Mouse (Mus musculus): ENCODE measurements around the gene Dnlz. TPM values are rescaled to one million over a fixed set of nuclear protein-coding genes. Genes with fewer than 3 reads are reported as not detected.

Dnlz gene
- 29.1 and 32.1 TPM in 2 replicates for polyA plus RNA-seq (2014; fragmentation: Nextera tagmentation; extraction: Ambion mirVana)

- H3K4me2 ChIP-seq, result peak within 1 kb of the TSS; percentile 98
- peaks cover 38% of the 10 kb centered on the region for H3K36me3 ChIP-seq (ENCODE audit: insufficient read depth)
- DNase-seq (peak; percentile 97), ATAC-seq (ENCODE audit: insufficient read depth) (peak; percentile 74)
- H3K27ac ChIP-seq (ENCODE audit: low read depth), result peak within 1 kb of the TSS; percentile 91
- no peaks in the 10 kb centered on the region for H3K27me3 ChIP-seq (ENCODE audit: insufficient read depth, low read length)
- peak within 1 kb of the TSS; percentile 80 for H3K4me3 ChIP-seq (ENCODE audit: low read depth, low read length)
- H3K9ac ChIP-seq, result peak within 1 kb of the TSS; percentile 94
- peaks cover 14% of the 10 kb centered on the region; the same call in 1 of the 2 replicates for H3K4me1 ChIP-seq (ENCODE audit: insufficient read depth)
- 2% methylated on average over 62 of the region's 62 CpGs for WGBS
- no peaks in the 10 kb centered on the region for H3K9me3 ChIP-seq (ENCODE audit: low read depth, low read length)
- TF ChIP-seq CTCF (IDR thresholded peaks at IDR 0.05; ENCODE audit: low read depth), result peak; percentile 80
Measured at GRCm38 (mm10) chr2:26351358-26352290, at the start of gene Dnlz. Dnlz (minus strand) TSS chr2:26352110.

DNA sequence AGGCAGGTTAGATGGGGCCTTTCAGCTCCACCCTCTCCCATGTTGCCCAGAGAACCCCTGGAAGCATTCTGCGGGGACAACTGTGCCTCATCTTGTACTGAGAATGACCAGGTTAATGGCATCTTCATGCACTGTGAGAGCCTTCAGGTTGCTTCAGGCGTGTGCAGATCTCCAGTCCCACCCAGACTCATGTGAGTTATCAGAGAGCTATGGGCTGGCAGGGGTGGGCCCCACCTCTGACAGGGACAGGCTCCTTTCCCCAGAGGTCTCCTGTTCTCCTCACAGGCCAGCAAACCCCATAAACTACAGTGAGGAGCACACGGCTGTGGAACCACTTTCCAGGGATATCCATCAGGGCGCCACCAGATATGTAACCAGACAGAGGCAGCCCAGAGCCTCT lies 49.1 kb upstream of the Dnlz start:
- DNase-seq (no peak), ATAC-seq (ENCODE audit: insufficient read depth) (no peak)
- H3K4me1 ChIP-seq (ENCODE audit: insufficient read depth), result no peaks in the 10 kb centered on the region
- H3K36me3 ChIP-seq (ENCODE audit: insufficient read depth), result peaks cover 72% of the 10 kb centered on the region
- H3K27ac ChIP-seq (ENCODE audit: low read depth), result no peak overlapping the region
- no peak overlapping the region for H3K4me3 ChIP-seq (ENCODE audit: low read depth, low read length)
- no peak overlapping the region for H3K9ac ChIP-seq
- no peak overlapping the region for H3K4me2 ChIP-seq
- no peaks in the 10 kb centered on the region for H3K27me3 ChIP-seq (ENCODE audit: insufficient read depth, low read length)
- H3K9me3 ChIP-seq (ENCODE audit: low read depth, low read length), result no peaks in the 10 kb centered on the region
- WGBS, result 78% methylated on average over 4 of the region's 4 CpGs
- no peak for TF ChIP-seq CTCF (IDR thresholded peaks at IDR 0.05; ENCODE audit: low read depth)

GRCm38 (mm10) chr2:26400296-26400695 lies 48.4 kb upstream of the Dnlz start:
- DNase-seq, result no peak
- Histone ChIP-seq H3K27me3 (ENCODE audit: insufficient read depth, low read length) (no peaks in the 10 kb centered on the region), H3K4me2 (no peak overlapping the region), H3K9ac (no peak overlapping the region), H3K36me3 (ENCODE audit: insufficient read depth) (peaks cover 80% of the 10 kb centered on the region), H3K9me3 (ENCODE audit: low read depth, low read length) (no peaks in the 10 kb centered on the region), H3K27ac (ENCODE audit: low read depth) (no peak overlapping the region), H3K4me3 (ENCODE audit: low read depth, low read length) (no peak overlapping the region), H3K4me1 (ENCODE audit: insufficient read depth) (no peaks in the 10 kb centered on the region)
- WGBS, result 76% methylated on average over 5 of the region's 5 CpGs
- no peak for ATAC-seq (ENCODE audit: insufficient read depth)
- no peak for TF ChIP-seq CTCF (IDR thresholded peaks at IDR 0.05; ENCODE audit: low read depth)

DNA sequence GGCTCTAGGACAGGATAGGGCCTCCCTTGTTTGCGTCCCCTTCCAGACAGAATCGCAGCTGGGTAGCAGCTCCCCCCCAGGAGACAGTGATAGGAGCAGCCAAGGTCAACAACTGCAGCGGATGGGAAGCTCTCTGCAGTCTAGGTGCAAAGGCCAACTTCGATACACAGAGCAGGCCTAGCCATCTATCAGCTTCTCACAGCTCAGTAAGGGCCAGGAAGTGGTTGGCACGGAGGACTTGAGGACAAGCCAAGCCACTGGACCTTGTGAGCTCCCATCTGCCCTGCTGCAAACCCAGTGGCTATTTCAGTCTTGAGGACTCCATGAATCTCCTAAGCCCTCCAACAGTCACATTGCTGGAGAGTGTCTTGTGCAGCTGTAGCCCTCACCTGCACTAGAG lies 47.7 kb upstream of the Dnlz start:
- Histone ChIP-seq H3K4me1 (ENCODE audit: insufficient read depth) (no peaks in the 10 kb centered on the region), H3K27ac (ENCODE audit: low read depth) (no peak overlapping the region), H3K27me3 (ENCODE audit: insufficient read depth, low read length) (no peaks in the 10 kb centered on the region), H3K36me3 (ENCODE audit: insufficient read depth) (peaks cover 86% of the 10 kb centered on the region), H3K4me3 (ENCODE audit: low read depth, low read length) (no peak overlapping the region), H3K4me2 (no peak overlapping the region), H3K9ac (no peak overlapping the region), H3K9me3 (ENCODE audit: low read depth, low read length) (no peaks in the 10 kb centered on the region)
- no peak for TF ChIP-seq CTCF (IDR thresholded peaks at IDR 0.05; ENCODE audit: low read depth)
- ATAC-seq (ENCODE audit: insufficient read depth) (no peak), DNase-seq (no peak)
- 68% methylated on average over 5 of the region's 5 CpGs for WGBS

DNA sequence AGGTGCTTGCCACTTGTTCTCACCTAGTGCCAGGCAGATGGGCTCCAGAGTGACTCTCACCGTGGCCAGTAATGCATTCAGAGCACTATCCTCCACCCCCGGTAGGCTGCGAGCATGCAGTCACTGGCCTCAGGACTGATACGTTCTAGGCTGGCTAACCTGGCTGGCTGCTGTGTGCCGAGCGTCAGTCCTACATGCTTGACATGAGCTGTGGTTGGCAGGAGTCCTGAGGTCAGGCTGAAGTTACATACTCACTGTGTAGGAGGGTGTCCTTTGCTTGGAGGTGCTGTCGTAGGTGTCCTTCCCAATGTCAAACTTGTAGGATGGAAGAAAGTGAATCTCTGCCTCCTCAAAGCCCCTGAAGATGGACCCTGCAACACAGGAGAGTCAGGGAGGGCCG lies 47.1 kb upstream of the Dnlz start:
- Histone ChIP-seq H3K36me3 (ENCODE audit: insufficient read depth) (peaks cover 93% of the 10 kb centered on the region), H3K4me2 (no peak overlapping the region), H3K27ac (ENCODE audit: low read depth) (no peak overlapping the region), H3K9me3 (ENCODE audit: low read depth, low read length) (no peaks in the 10 kb centered on the region), H3K4me3 (ENCODE audit: low read depth, low read length) (no peak overlapping the region), H3K27me3 (ENCODE audit: insufficient read depth, low read length) (no peaks in the 10 kb centered on the region), H3K4me1 (ENCODE audit: insufficient read depth) (no peaks in the 10 kb centered on the region), H3K9ac (no peak overlapping the region)
- TF ChIP-seq CTCF (IDR thresholded peaks at IDR 0.05; ENCODE audit: low read depth), result no peak
- 85% methylated on average over 8 of the region's 8 CpGs for whole genome bisulfite sequencing
- ATAC-seq (ENCODE audit: insufficient read depth) (no peak), DNase-seq (no peak)

DNA sequence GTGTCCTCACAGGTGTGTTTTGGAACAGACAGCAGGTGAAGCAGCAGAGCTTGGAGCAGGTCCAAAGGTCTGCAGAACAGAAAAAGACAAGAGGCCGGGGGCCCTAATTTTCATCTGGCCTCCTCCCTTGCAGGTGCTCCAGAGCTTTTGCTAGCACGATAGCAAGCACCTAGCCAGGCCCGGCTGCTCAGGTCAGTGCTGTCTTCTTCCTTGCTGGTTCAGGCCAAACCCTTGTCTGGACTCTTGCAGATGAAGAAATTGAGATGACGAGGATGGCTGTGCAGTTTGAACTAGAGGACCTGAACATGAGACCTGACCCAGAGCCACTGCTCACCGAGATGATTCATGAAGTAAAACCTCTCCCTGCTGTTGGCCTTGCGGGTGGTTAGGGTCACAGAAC lies 39.7 kb upstream of the Dnlz start:
- H3K36me3 ChIP-seq (ENCODE audit: insufficient read depth), result peaks cover 73% of the 10 kb centered on the region
- ATAC-seq (ENCODE audit: insufficient read depth), result no peak
- 91% methylated on average over 6 of the region's 6 CpGs for WGBS

GRCm38 (mm10) chr2:26390954-26391353 lies 39.0 kb upstream of the Dnlz start:
- WGBS, result 82% methylated on average over 3 of the region's 3 CpGs
- no peak for TF ChIP-seq CTCF (IDR thresholded peaks at IDR 0.05; ENCODE audit: low read depth)
- H3K9me3 ChIP-seq (ENCODE audit: low read depth, low read length), result no peaks in the 10 kb centered on the region
- H3K36me3 ChIP-seq (ENCODE audit: insufficient read depth), result peaks cover 73% of the 10 kb centered on the region
- no peaks in the 10 kb centered on the region for H3K27me3 ChIP-seq (ENCODE audit: insufficient read depth, low read length)
- H3K4me2 ChIP-seq, result no peak overlapping the region
- H3K4me3 ChIP-seq (ENCODE audit: low read depth, low read length), result peak overlapping the region; percentile 98; the same call in 1 of the 2 replicates
- H3K9ac ChIP-seq, result no peak overlapping the region
- no peak overlapping the region for H3K27ac ChIP-seq (ENCODE audit: low read depth)
- no peak for ATAC-seq (ENCODE audit: insufficient read depth)
- H3K4me1 ChIP-seq (ENCODE audit: insufficient read depth), result peaks cover 5% of the 10 kb centered on the region; the same call in 1 of the 2 replicates
- DNase-seq, result no peak

More for the DNA sequence above, 39.7 kb upstream of the Dnlz start:
- no peak for TF ChIP-seq CTCF (IDR thresholded peaks at IDR 0.05; ENCODE audit: low read depth)
- Histone ChIP-seq H3K9me3 (ENCODE audit: low read depth, low read length) (no peaks in the 10 kb centered on the region), H3K27me3 (ENCODE audit: insufficient read depth, low read length) (no peaks in the 10 kb centered on the region), H3K4me2 (no peak overlapping the region), H3K27ac (ENCODE audit: low read depth) (no peak overlapping the region), H3K4me1 (ENCODE audit: insufficient read depth) (peaks cover 5% of the 10 kb centered on the region; the same call in 1 of the 2 replicates), H3K4me3 (ENCODE audit: low read depth, low read length) (no peak overlapping the region), H3K9ac (no peak overlapping the region)
- DNase-seq, result no peak

Measured in lung, embryonic 14.5 days (tissue).